Mouse (Mus musculus) hematopoietic stem cell, adult 5-6 weeks (primary cell): ENCODE results near the gene Lrrc8d. TPM values are rescaled to one million over a fixed set of nuclear protein-coding genes. Genes with fewer than 3 reads are reported as not detected.

Experiments used
- ATAC-seq, 2 experiments: fragments of 125-278 bp in 1 of 2; replicated peaks in 1 of 2; 2 replicates each; pipeline ENCODE4 v1.8.0; 2016 to 2017; ENCODE audit warnings: inconsistent platforms in 2 of 2, mild to moderate bottlenecking in 2 of 2, moderate number of reproducible peaks in 2 of 2, low read depth in 1 of 2, moderate TSS enrichment in 1 of 2; ENCODE audit not compliant: low FRiP score in 2 of 2, poor library complexity in 2 of 2, severe bottlenecking in 2 of 2, insufficient read depth in 1 of 2, low TSS enrichment in 1 of 2
- total RNA-seq: library from RNA; stranded (forward); fragments of 172-1452, 232-1000 nt; gene quantifications from 2 replicates; pipeline ENCODE4 v1.2.3, GENCODE M21; 2017

The Lrrc8d gene
- total RNA-seq, 1 experiment from 2014 or later, result 25.3 TPM

DNA sequence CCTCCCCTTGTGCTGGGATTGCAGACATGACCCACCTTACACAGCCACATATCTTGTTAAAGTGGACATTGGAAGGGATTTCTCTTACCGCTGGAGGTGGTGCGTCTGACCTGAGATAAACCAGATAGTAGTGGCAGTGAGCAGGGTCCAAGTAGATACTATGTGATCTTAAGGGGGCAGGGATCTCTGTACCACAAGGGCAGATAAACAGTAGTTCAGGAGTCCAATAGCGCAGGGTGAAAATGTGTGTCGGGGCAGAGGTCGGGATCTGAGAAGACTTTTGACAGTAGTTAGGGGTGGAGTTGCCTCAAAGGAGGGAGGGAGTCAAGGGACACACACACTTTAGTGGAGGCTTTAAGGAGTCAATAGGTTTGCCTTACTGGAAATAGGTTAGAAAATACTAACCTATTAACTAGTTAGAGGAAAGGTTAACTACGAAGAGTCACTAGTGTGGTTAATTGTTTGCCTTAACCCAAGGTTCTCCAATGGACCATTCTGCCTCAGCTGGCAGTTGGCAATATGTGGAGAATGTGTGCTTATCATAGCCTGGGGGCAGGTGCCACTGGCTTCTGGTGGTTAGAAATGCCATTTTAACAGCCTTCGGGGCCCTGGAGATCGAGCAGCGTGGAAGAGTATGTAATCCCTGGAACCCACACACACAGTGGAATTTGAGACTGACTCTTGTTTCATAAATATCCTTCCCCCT is 3.0 kb downstream of the Lrrc8d start:
- ATAC-seq, result no peak

- no peak for ATAC-seq
These were observed 3.5 kb downstream of the Lrrc8d start for GRCm38 (mm10) chr5:105703286-105703655.

DNA sequence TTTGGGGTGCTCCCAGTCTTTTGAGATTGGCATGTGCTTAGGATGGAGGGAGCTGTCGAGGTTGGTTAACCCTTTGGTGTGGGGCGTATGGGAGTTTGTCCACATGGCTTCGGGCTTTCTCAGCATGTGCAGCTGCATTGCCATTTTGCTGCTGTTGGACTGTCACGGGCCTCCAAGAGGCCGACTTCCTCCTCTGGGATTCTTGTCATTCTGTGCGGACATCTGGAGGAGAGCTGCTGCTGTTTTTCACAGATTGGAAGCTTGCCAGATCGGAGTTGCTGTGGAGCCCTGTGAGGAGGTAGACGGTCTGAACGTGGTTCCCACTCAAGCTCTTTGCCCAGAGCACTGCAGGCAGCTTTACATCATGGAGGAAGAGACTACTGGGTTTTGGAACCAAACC is 4.8 kb downstream of the Lrrc8d start:
- ATAC-seq, result no peak

- ATAC-seq, result peak; percentile 57 to 64
These were observed 6.9 kb downstream of the Lrrc8d start for GRCm38 (mm10) chr5:105706635-105707034.

- no peak for ATAC-seq
These were observed 8.5 kb downstream of the Lrrc8d start for GRCm38 (mm10) chr5:105708276-105708675.

DNA sequence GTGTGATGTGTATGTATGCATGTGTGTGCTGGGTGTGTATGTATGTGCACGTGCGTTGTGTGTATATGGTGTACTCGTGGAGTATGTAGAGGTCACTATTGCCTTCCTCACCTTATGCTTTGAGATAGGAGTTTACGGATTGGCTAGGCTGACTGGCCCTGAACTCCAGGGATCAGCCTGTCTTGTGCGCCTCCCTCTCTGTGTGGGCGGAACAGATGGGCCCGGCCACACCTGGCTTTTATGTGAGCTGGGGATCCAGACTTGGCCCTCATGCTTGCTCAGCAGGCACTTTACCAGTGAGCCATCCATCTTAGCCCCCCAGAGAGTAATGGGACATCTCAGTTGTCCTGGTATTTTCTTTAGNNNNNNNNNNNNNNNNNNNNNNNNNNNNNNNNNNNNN is 10.7 kb downstream of the Lrrc8d start:
- no peak for ATAC-seq

- no peak for ATAC-seq
These were observed 14.7 kb downstream of the Lrrc8d start for GRCm38 (mm10) chr5:105714446-105714845.

GRCm38 (mm10) chr5:105715095-105715494 is 15.3 kb downstream of the Lrrc8d start:
- ATAC-seq, result no peak

GRCm38 (mm10) chr5:105715531-105716124 is 15.9 kb downstream of the Lrrc8d start:
- no peak for ATAC-seq

DNA sequence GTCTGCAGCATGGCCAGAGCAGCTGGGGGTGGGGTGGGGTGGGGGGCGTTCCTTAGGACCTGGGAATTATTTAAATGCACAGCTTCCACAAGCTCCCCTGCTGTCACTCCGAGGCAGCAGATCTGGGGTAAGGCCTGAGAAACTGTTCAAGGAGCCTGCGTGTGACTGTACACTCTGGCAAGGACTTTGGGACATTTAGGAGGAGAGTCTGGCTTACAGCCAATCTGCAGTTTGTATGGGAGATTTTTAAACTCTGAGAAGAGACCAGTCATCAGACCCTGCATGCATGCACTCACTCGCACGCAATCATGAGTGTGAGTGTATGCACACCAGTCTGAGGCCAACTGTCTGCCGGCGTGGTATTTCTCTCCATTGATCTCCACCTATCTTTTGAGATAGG is 17.5 kb downstream of the Lrrc8d start:
- ATAC-seq, result no peak

DNA sequence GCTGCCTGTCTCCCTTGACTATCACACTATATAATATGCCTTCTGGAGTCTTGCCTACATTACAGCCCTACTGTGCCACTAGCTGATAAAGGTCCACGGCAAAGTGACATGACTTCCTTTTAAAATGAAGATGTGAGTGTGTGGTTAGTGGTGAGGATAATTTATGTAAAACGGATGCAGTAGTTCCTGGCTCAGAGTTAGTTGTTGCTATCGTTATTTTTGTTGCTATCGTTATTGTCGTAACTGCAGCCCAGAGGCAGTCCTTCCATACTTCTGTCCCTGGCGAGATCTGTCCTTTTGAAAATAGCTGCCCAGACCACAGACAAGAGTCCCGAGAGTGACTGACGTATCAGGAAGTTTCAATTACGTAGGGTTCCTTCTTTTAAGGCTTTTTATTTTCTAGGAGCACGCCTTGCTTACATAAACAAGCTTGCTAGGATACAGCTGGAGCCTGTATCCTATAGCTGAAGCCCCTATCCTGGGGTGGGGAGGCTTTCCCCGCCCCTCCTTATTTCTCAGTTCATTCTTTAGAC is 18.4 kb downstream of the Lrrc8d start:
- peak; percentile 85 to 90 for ATAC-seq

GRCm38 (mm10) chr5:105721267-105721666 is 21.5 kb downstream of the Lrrc8d start:
- ATAC-seq, result no peak

GRCm38 (mm10) chr5:105722807-105723206 is 23.0 kb downstream of the Lrrc8d start:
- no peak for ATAC-seq

- no peak for ATAC-seq
These were observed 30.5 kb downstream of the Lrrc8d start for GRCm38 (mm10) chr5:105730193-105730831.

- ATAC-seq, result peak; percentile 66 to 76
These were observed 31.4 kb downstream of the Lrrc8d start for GRCm38 (mm10) chr5:105731173-105731626.

GRCm38 (mm10) chr5:105731627-105732432 is 32.1 kb downstream of the Lrrc8d start:
- peak; percentile 72 for ATAC-seq

DNA sequence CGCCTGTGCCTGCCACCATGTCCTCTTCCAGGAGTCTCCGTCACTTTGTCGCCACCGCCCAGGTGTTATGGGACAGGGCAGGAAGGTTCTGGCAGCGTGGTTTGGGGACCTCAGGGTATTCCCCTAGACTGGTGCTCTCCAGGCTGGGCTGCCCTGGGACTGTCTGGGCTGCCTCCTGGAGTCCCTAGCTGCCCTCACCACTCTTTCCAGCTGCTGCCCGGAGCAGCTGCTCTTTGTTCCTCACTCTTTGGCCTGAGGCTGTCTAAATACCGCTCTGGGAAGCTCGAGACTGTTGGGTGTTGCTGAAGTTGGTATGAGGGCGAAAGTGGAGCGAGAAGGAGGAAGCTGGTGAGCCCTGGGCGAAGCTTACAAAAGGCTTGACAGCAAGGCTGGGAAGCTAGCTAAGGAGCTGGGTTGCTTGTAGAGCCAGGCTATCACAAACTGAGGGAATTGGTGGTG is 32.7 kb downstream of the Lrrc8d start:
- ATAC-seq, result peak; percentile 14 to 40
